Comparison of ENCODE assay signal across 21 mouse cellular contexts in genomic region chr5:52232611-52233010, GRCm38 (mm10).
"Had no signal": no experiment of that assay in that cellular context is flagged by ENCODE, and none has a peak within 500 bp of the region (broad histone marks: within the 10 kb centered on the region; RNA-seq: fewer than 3 reads in every experiment).

No protein-coding gene starts in this region.

- H3K4me2 ChIP-seq: liver, embryonic 15.5 days; lung, embryonic 14.5 days; midbrain, embryonic 12.5 days; neural tube, embryonic 13.5 days; neural tube, embryonic 15.5 days; stomach, embryonic 15.5 days had no signal

- H3K36me3 ChIP-seq: liver, embryonic 15.5 days; midbrain, embryonic 10.5 days; midbrain, embryonic 12.5 days; neural tube, embryonic 13.5 days; neural tube, embryonic 15.5 days; stomach, embryonic 15.5 days had no signal

- H3K27ac ChIP-seq: liver, embryonic 15.5 days; midbrain, embryonic 10.5 days; midbrain, embryonic 12.5 days; neural tube, embryonic 13.5 days; neural tube, embryonic 15.5 days; stomach, embryonic 15.5 days had no signal

- H3K4me3 ChIP-seq: liver, embryonic 15.5 days; midbrain, embryonic 10.5 days; midbrain, embryonic 12.5 days; myocyte; neural tube, embryonic 13.5 days; neural tube, embryonic 15.5 days; stomach, embryonic 15.5 days had no signal

- DNase-seq: lung, adult 18-20 months; lung, embryonic 14.5 days; lung, postnatal 10 days; lung, postnatal 4 days; midbrain, embryonic 14.5 days; retina, postnatal 1 day; right cerebral cortex, adult 18-20 months; right cerebral cortex, postnatal 25 days; right cerebral cortex, postnatal 4 days; spleen, adult 18-20 months; thymus, adult 2 months; thymus, postnatal 25 days; thymus, postnatal 4 days had no signal

- H3K9ac ChIP-seq: liver, embryonic 15.5 days; lung, embryonic 14.5 days; midbrain, embryonic 12.5 days; neural tube, embryonic 13.5 days; neural tube, embryonic 15.5 days; stomach, embryonic 15.5 days had no signal

- H3K27me3 ChIP-seq: liver, embryonic 15.5 days; midbrain, embryonic 12.5 days; neural tube, embryonic 13.5 days; neural tube, embryonic 15.5 days; stomach, embryonic 15.5 days had no signal

- H3K4me1 ChIP-seq: liver, embryonic 15.5 days; midbrain, embryonic 12.5 days; neural tube, embryonic 13.5 days; neural tube, embryonic 15.5 days had no signal

- ATAC-seq: midbrain, embryonic 16.5 days had no signal

- H3K9me3 ChIP-seq: liver, embryonic 15.5 days; midbrain, embryonic 12.5 days; neural tube, embryonic 13.5 days; neural tube, embryonic 15.5 days; stomach, embryonic 15.5 days had no signal
